Mouse (Mus musculus) heart, postnatal 14 days (tissue): Measurements from ENCODE around the gene Gne. TPM values are rescaled to one million over a fixed set of nuclear protein-coding genes. Genes with fewer than 3 reads are reported as not detected.

Source experiments
- DNase-seq, 2 experiments: peaks; one replicate each; pipeline ENCODE4 v3.0.0; 2021 to 2022
- intact Hi-C: fragments of 180-260 bp; cut with DNase I; formaldehyde crosslinking; loops from one replicate; pipeline ENCODE4 v1.15.1; 2025
- total RNA-seq, 2 experiments: library from RNA; stranded (reverse); gene quantifications; 2 replicates each; pipeline ENCODE4 v1.2.3; 2021

The Gne gene
- total RNA-seq, 2 experiments from 2014 or later = 27.4 to 28.4 TPM

GRCm38 (mm10) chr4:43988976-43989375 is 95.0 kb downstream of the Gne start:
- intact Hi-C loops = no loop called here
- DNase-seq = no peak

- intact Hi-C loops = loop anchor here (5.0 kb wide), 1 partner anchor 37 kb away; no protein-coding TSS in a partner anchor
- DNase-seq = no peak
These were observed 99.7 kb downstream of the Gne start for GRCm38 (mm10) chr4:43984326-43984725.

Other genes with a start within 250 kb of the Gne start
- not detected for gene Olfr157, start 244.0 kb downstream of the Gne start, total RNA-seq
- gene Olfr155, start 232.6 kb downstream of the Gne start, total RNA-seq = not detected
- gene Reck, start 208.6 kb downstream of the Gne start, total RNA-seq = 10 to 100 TPM in 1 of 2 experiments, 1 to 10 TPM in 1; 8.1 to 10.1 TPM
- 1 to 10 TPM; 5.5 to 8.9 TPM for gene Glipr2, start 126.8 kb downstream of the Gne start, total RNA-seq
- gene Ccin, start 100.7 kb downstream of the Gne start, total RNA-seq = not detected
- 10 to 100 TPM; 83.0 to 91.0 TPM for gene Clta, start 79.7 kb downstream of the Gne start, total RNA-seq
- 10 to 100 TPM; 35.7 to 38.0 TPM for gene Rnf38, start 149.6 kb upstream of the Gne start, total RNA-seq
- gene Melk, start 216.7 kb upstream of the Gne start, total RNA-seq = 1 to 10 TPM; 1.4 to 2.2 TPM